Mouse (Mus musculus) CH12F3 (cell line): ENCODE measurements around the gene Atl1.

Experiments used
- in situ Hi-C: fragments of 300-500 bp; cut with MboI; formaldehyde crosslinking; loops from 2 replicates; pipeline ENCODE4 v1.14.3; 2020; ENCODE audit warnings: low sequenced_read_pairs

The Atl1 gene

DNA sequence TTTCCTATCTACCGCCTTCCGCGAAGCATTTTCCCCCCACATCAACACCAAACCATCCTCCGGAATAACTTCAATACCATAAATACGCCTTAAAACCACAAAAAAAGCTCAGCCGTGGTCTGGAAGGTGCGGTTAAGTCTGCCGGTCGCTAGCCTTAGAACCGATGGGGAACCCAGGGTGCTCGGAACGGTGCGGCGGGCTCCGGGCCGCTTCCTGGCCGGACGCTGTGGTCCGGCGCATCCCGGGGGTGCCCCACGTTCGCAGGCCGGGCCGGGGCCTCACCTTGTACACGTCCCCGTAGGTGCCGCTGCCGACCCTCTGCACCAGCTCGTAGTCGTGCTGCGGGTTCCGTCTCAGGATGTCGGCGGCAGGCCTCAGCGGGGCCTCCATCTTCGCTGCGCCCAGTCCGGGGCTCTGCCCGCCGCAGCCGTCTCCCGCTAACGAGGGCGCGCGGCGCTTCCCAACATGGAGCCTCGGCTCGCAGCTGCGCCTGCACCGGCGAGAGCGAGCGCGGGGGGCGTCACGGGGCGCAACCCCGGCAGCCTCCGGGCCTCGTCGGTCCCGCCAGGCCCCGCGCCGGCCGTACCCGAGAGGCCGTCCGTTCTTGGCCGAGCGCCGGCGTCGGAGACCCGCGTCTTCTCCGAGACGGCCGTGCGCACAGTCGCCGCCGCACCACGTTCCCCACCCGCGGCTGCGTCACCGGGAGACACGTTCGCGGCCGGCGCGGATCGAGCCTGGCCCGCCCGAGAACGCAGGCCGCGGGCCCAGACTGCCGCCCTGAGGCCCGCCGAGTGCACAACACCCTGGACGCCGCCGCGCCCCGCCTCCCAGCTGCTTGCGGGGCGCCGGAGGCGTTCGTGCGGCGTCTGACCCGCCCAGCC is at the start of gene Atl1, which contains the start of gene Map4k5:
Atl1 (plus strand) TSS at position 244 of the 881 bp plus-strand sequence.
Map4k5 (minus strand) TSS at position 830 of the 881 bp plus-strand sequence.
- in situ Hi-C loops: loop anchor here (25.0 kb wide), 1 partner anchor 155 kb away; no protein-coding TSS in a partner anchor

DNA sequence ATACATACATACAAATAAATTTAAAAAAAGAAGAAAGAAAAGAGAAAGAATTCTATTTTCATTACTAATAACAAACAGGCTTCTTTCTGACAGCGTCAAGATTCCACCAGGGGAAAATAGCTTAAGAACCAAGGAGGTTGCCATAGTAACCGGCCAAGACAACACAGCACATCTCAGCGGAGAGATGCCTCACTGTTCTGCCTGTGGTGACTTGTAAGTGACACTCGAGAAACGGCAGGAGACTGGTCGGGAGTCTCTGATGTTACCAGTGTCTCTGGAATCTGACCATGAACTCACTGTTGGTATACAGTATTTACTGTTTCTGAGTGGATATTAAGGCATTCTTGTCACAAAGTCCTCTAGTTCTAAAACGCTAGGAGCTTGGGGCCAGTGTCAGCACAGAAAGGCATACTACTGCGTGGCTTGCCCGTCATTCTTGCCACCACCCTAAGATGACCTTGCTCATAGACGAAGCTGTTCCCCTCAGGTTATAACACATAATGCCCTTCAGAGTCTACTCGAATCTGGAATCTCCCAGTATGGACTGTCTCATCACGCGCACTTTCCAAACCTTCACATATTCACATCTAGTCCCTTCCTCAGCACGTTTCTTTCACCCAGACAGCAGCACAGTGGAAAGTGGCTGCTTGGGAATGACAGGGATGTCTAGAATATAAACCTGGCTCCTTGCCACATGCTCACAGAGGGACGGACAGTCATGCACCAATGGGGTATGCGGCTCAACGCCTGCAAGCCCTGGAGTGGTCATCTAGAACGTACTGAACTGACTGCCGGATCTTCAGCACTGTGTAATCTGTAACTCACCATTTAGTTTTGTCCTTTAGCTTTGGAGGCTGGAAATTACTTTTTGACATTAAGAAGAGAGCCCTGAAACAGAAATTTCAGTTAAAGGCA is 48.6 kb upstream of the Atl1 start:
- in situ Hi-C loops: no loop called here

DNA sequence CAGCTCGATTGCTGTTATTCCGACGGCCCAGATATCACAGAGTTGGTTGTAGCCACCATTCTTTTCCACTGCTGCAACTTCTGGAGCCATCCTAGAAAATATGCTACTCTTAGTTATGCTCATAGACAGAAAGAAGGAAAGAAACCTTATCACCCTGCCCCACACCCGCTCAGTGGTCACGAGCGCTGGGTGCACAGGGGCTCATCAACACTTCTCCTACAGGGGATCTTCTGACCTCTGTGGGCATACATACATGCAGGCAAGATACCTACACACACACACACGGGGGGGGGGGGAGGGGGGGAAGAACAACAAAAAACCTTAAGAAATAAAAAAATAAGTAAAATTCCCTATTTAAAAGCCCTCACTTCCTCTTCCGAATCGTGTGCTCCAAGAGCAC is 46.7 kb upstream of the Atl1 start:
- in situ Hi-C loops: no loop called here

DNA sequence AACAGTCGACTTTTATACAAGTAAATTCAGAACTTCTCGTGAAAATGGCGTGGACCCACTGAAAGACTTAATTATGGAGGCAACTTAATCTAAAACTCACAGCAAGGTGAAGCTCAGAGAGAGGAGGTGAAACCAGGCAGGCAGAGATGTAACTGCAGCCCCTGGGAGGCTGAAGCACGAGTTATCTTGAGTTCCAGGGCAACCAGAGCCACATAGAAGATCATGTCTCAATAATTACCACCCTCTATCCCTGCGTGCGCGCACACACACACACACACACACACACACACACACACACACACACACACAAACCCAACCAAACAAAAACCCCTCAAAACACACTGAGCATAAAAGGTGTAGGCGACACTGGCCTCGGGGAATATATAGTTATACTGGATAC is 45.9 kb upstream of the Atl1 start:
- in situ Hi-C loops: no loop called here

DNA sequence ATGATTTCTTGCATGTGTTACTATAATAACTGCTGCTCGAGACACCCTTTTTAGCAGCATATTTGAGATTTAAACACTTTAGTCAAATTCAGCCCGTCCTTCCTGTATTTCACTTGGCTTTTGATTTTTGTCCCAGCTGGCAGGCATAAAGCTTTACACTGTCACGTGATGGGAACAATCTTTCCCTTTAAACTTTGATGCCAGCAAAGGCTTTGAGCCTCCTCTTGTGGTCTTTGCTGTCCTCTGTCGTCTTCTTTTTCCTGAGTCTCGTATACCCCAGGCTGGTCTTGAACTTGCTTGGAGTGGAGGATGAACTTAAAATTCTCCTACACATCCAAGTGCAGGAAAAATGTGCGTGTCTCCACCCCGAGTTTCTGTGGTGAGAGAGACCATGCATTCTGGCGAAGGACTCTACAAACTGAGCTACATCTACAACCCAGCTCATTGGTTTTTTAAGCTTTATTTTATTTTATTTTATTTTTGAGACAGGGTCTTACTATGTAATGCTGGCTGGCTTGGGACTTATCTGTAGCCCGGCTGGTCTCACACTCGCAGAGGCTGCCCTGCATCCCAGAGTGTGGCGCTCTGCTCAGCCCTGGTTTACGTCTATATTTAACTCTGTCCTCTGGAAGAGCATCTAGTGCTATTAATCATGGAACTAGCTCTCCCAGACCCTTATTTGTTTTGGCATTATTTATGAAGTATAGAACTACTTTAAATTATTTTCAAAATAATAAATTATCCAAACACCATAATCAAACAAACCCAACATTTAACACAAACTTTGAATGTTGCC is 44.1 kb upstream of the Atl1 start:
- in situ Hi-C loops: no loop called here

DNA sequence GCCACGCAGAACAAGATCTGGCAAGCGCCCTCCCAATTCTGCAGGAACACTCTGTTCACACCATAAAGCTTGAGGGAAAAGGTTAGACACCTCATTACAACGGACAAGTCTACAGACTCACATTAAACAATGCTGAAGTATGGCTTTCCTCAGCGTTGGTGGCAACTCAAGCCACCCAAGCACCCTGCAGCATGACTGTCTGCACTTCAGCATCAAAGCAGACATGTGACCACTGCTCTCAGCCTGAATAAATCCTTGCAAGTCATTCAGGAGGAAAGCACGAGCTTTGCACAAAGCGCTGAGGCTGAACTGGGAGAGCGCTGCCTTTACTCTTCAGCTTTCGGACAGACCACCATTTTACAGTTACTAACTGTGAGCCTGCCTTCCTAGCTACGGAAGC is 40.1 kb upstream of the Atl1 start:
- in situ Hi-C loops: no loop called here

DNA sequence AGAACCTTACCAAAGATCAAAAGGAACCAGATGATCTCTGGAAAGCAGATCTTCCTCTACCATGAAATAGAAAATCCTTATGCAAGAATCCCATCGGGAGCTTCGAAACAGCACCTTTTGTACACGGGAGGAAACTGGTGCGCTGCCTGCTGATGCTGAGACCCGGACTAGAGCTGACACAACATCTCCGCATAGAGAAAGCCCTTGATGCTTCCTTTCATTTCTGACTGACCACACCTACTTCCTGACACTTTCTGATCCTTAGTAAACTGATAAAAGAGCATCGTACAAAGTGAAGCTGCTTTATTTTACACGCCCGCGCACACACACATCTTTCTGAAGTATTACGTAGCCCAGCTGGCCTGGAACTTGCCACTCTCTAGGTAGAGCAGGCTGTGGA is 39.0 kb upstream of the Atl1 start:
- in situ Hi-C loops: no loop called here

DNA sequence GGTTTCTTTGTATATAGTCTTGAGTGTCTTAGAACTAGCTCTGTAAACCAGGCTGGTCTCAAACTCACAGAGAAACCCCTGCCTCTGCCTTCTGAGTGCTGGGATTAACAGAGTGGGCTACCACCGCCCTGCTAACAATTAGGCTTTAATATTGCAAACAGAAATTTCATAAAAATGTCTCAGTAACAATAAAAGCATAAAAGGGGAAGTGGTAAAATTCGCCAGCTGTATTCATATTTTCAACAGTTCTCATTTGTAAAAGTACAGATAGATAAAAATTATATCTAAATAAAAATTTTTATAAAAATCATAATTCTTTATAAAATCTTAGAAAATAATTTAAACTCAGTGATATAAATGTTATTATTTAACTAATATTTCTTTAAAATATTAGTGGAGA is 38.5 kb upstream of the Atl1 start:
- in situ Hi-C loops: no loop called here

DNA sequence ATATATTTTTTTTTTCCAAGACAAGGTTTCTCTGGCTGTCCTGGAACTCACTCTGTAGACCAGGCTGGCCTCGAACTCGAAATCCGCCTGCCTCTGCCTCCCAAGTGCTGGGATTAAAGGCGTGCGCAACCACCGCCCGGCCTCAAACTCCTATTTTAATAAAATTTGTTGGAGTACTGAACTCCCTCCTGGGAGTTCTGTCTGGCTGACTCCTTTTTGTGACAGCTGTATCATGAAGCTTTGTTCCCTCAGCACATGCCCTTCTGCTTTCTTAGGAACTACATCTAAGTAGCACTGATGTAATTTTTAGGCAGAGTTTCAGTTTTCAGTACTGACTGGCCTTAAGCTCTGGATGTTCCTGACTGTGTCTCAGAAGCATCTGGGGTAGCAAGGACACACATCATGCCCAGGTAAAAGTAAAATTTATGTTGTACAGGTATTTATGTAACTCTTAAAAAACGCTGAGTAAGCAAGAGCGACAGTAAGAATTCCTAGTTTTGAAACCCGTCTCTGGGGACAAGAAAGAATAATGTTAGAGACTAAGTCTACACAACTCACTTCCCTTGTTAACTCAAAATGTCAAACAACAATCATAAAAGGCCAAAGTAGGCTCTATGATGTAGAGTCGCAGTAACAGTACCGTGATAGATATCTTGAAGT is 36.6 kb upstream of the Atl1 start:
- in situ Hi-C loops: no loop called here

DNA sequence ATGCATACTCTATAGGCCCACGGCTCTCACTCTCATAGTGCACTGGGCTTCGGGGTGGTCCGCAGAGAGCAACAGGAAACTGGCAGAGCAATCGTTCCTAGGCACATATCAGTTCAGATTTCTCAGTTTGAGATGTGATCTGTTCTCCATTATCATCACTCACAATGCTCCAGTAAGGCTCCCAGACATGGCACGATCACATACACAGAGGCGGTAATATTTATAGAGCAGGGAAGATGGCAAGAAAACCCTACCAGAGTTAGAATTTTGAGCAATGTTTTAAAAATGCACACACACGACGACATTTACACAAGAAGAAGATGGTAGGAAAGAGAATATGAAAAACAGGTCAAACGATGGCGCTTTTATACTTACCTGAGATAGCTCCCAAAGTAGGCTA is 36.0 kb upstream of the Atl1 start:
- in situ Hi-C loops: no loop called here

DNA sequence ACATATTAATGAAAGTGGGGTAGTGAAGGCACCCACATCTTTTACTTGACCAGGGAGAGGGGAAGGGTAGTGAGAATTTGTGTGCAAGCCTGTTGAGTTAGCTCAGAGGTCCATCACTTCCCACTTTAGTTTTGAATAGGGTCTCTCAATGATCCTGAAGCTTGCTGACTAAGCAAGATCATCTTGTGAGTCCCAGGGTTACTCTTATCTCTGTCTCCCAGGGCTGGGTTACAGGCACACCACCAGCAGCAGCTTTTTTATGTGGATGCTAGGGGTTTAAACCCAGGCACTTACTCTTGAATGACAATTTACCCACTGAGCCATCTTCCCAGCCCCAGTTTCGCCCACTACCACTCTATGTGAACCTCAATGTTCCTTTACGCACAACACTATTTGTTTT is 34.8 kb upstream of the Atl1 start:
- in situ Hi-C loops: no loop called here

DNA sequence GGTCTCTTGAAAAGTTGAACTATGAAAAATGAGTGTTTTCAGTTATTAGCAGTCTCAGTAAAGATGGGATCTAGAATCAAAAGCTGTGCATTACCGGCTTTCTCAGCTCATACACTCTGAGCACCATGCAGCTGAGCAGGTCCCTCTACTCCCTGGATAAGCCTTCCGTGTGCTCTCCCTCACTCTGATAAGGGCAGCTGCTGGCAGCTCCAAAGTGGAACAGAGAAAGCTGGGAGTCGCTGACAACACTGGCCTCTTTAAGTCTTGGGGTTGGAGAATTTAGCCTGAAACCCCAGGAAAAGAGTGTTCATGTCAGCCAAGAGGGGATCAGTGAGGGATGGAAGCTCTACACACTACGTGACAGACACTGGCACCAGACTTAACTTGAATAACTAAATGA is 33.6 kb upstream of the Atl1 start:
- in situ Hi-C loops: no loop called here

DNA sequence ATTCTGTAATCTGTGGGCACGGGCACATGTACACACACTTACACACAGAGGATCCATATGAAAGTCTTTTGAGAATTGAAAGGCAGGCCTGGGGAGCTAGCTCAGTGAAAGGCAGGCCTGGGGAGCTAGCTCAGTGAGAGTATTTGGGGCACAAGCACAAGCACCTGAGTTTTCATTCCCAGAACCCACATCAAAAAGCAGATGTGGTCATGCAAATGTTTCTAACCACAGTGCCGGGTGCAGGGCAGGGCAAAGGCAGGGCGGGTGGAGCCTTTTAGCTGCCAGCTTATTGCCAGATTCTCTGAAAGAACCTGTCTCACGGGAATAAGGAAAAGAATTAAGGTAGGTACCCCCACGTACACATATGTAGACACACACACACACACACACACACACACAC is 28.9 kb upstream of the Atl1 start:
- in situ Hi-C loops: no loop called here

DNA sequence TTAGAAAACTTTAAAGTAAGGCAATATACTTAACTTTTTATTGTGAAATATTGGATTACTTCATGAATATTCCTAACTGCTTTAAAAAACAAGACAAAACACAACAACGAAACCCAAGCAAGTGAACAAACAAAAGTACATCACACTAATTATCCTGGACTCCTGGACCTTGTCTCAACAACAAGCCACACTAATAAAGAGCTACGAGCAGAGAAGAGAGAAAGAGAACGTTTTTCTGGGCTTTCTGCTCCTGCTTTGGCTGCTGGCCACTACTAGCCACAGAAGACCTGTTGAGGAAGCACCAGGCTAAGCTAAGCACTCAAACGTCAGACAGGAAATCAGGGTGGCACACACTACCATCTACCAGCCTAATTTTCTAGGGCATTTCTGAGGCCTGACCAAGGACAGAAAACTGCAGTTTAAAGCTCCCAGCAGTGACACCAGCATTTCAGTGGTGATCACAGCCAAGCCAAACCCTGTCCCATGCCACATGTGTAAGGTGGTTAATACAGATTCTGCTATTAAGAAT is 28.2 kb upstream of the Atl1 start:
- in situ Hi-C loops: no loop called here

DNA sequence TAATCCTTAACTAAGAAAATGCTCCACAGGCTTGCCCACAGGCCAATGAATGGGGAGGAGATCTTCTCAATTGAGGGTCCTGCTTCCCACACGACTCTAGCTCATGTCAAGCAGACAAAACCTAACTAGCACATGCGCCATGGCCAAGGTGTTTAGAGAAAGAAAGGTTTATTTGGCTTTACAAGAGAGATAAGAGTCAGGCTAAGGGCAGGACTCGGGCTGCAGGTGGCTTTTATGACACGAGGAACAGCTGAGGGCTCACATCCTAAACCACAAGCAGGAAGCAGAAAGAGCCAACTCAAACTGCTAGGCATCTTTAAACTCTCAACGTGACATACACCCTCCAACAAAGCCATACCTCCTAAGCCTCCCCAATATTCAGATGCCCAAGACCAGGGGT is 25.1 kb upstream of the Atl1 start:
- in situ Hi-C loops: no loop called here

DNA sequence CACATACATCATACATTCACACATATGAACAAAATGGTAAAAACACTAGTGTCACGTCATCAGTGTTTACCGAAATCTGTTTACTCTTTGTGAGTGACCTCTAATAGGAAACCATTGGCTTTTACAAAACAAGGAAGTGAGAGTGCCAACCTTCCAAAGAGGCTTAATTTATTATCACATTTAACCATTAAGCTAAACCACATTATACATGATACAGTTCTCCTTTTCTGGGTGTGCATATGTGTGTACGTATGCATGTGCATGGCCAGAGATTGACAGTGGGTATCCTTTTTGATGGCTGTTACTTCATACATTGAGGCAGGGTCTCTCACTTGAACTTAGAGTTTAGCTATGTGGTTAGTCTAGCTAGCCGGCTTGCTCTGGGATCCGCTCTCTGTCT is 20.8 kb upstream of the Atl1 start:
- in situ Hi-C loops: no loop called here

DNA sequence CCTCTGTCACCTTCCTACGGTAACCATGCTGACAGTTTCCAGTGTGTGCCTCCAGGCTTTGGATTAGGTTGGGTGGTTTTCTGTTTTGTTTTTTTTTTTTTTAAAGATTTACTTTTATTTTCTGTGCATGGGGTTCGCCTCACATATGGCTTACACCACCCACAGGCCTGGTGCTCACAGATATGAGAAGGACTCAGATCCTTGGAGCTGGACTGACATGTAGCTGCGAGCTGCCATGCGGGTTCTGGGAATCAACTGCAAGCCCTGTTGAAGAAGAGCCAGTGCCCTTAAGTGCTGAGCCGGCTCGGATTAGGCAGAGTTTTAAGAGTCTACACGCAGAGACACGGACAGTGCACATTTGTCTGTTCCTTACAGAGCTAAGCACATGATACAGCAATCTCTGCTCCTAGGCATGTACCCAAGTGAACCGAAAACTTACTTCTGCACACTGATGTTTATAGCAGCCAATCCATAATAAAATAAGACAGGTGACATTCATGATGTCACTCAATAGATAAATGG is 14.5 kb upstream of the Atl1 start:
- in situ Hi-C loops: loop anchor here (25.0 kb wide), 1 partner anchor 141 kb away; no protein-coding TSS in a partner anchor

DNA sequence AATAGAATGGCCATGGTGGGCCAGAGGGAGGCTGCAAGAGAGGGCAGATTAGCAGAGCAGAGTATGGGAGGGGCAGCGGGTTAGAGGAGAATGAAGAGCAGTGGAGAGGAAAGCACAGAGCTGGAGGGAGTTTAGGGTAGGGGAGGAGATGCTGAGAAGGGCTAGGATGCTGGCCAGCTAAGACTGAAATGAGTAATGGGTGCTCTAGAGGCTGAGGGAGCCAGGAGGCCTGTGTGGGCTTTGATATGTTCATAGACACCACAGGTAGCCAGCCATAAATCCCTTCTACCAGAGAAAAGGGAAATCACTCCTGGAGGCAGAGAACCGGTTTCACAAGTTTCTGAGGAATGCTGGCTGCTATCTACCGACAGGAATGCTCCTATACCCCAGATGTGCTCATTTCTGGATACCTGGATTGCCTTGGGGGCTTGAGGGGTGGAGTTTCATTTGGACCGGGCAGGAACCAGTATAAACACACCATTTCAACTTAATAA is 13.2 kb upstream of the Atl1 start:
- in situ Hi-C loops: loop anchor here (25.0 kb wide), 1 partner anchor 142 kb away; no protein-coding TSS in a partner anchor

DNA sequence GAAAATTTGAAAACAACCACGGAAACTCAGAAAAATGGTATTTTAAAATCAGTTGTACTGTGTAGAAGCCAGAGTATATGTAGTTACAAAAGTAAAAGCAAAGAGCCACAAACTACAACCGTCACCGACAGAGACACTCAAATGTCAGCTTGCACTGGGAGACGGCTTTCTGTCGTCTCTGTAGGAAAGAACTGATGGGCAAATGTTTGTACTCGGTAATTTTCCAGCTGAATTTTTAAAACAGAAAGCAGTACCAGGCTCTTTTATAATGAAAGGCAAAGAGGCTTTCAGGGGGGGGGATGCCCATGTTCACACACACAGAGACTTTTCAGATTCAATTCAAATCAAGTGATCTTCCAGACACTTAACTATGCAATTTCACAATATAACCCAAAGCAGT is 12.7 kb upstream of the Atl1 start:
- in situ Hi-C loops: loop anchor here (25.0 kb wide), 1 partner anchor 142 kb away; no protein-coding TSS in a partner anchor
